Mouse (Mus musculus) gastrocnemius, postnatal 25 days (tissue): ENCODE measurements at regions not wholly inside any gene's neighbourhood (a gene's known extent, or its start where the extent isn't known, plus 50 kb on each side); places are given as distances from the start of the nearest gene placed in this dataset.
"Not testable (repeated sequence)": the region's sequence is repeated elsewhere in the genome, so short reads cannot be mapped to it uniquely, and the experiment has no call there.

ENCODE experiments used
- DNase-seq: peaks from one replicate; pipeline ENCODE4 v3.0.0; 2022

- DNase-seq: no peak
These were observed 168.3 kb upstream of the Npvf start for GRCm38 (mm10) chr6:50822236-50823151.

- DNase-seq: no peak
These were observed 169.1 kb upstream of the Npvf start for GRCm38 (mm10) chr6:50823220-50823910.

- DNase-seq: no peak
These were observed 170.2 kb upstream of the Npvf start for GRCm38 (mm10) chr6:50824466-50824865.

- no peak for DNase-seq
These were observed 177.5 kb upstream of the Npvf start for GRCm38 (mm10) chr6:50831725-50832124.

GRCm38 (mm10) chr6:50835997-50836625, 181.9 kb upstream of the Npvf start:
- no peak for DNase-seq

GRCm38 (mm10) chr6:50840826-50841225, 186.6 kb upstream of the Npvf start:
- DNase-seq: no peak

- DNase-seq: not testable (repeated sequence)
These were observed 191.0 kb upstream of the Npvf start for GRCm38 (mm10) chr6:50845246-50845645.

GRCm38 (mm10) chr6:50846740-50847516, 192.7 kb upstream of the Npvf start:
- no peak for DNase-seq

GRCm38 (mm10) chr6:50847548-50847947, 193.3 kb upstream of the Npvf start:
- no peak for DNase-seq

GRCm38 (mm10) chr6:50859162-50859561, 204.9 kb upstream of the Npvf start:
- no peak for DNase-seq

- DNase-seq: no peak
These were observed 223.8 kb upstream of the Npvf start for GRCm38 (mm10) chr6:50877991-50878390.

GRCm38 (mm10) chr6:50882298-50882697, 228.1 kb upstream of the Npvf start:
- DNase-seq: no peak

- DNase-seq: no peak
These were observed 228.5 kb upstream of the Npvf start for GRCm38 (mm10) chr6:50882759-50883158.

GRCm38 (mm10) chr6:50885031-50885430, 230.8 kb upstream of the Npvf start:
- no peak for DNase-seq

- DNase-seq: no peak
These were observed 231.6 kb upstream of the Npvf start for GRCm38 (mm10) chr6:50885771-50886360.

GRCm38 (mm10) chr6:50890370-50891204, 236.3 kb upstream of the Npvf start:
- no peak for DNase-seq

GRCm38 (mm10) chr6:50891205-50891526, 236.9 kb upstream of the Npvf start:
- DNase-seq: no peak

- no peak for DNase-seq
These were observed 244.6 kb upstream of the Npvf start for GRCm38 (mm10) chr6:50898792-50899191.

GRCm38 (mm10) chr6:50915166-50916030, 261.2 kb upstream of the Npvf start:
- no peak for DNase-seq

- no peak for DNase-seq
These were observed 264.0 kb upstream of the Npvf start for GRCm38 (mm10) chr6:50918248-50918647.
